Mouse (Mus musculus) CD4-positive, CD25-positive, alpha-beta regulatory T cell (primary cell): ENCODE data around the gene Olfr222. TPM values are rescaled to one million over a fixed set of nuclear protein-coding genes. Genes with fewer than 3 reads are reported as not detected.

Experiments used
- polyA plus RNA-seq: library from polyadenylated mRNA; unstranded; fragments of 100-300 nt; shearing (Covaris generic); gene quantifications from one replicate; pipeline ENCODE4 v1.2.1, GENCODE M21; 2017

Olfr222 gene
- polyA plus RNA-seq = not detected

GRCm38 (mm10) chr11:59576135-59576534 is at the start of gene Olfr222:
Olfr222 (minus strand) TSS chr11:59576235.

GRCm38 (mm10) chr11:59593189-59593588 is 17.2 kb upstream of the Olfr222 start, which contains the start of gene Olfr223:
Olfr223 (minus strand) TSS chr11:59593289.

GRCm38 (mm10) chr11:59541324-59541723 is 34.7 kb downstream of the Olfr222 start, which contains the start of gene Nlrp3:
Nlrp3 (plus strand) TSS chr11:59541568.

GRCm38 (mm10) chr11:59526472-59527080 is 49.5 kb downstream of the Olfr222 start, which contains the start of gene Zkscan17:
Zkscan17 (minus strand) TSS chr11:59526751.

Other genes with a start within 250 kb of the Olfr222 start
- not detected for gene Prss38, start 200.6 kb downstream of the Olfr222 start, polyA plus RNA-seq
- 10.5 TPM for gene Jmjd4, start 126.2 kb downstream of the Olfr222 start, polyA plus RNA-seq
- 58.7 TPM for gene Snap47, start 125.0 kb downstream of the Olfr222 start, polyA plus RNA-seq
- gene Zfp867, start 103.8 kb downstream of the Olfr222 start, polyA plus RNA-seq = 4.1 TPM
- gene Zkscan17, start 49.5 kb downstream of the Olfr222 start, polyA plus RNA-seq = 25.6 TPM
- gene Nlrp3, start 34.7 kb downstream of the Olfr222 start, polyA plus RNA-seq = 0.06 TPM
- not detected for gene Olfr223, start 17.1 kb upstream of the Olfr222 start, polyA plus RNA-seq
- gene Mprip, start 85.1 kb upstream of the Olfr222 start, polyA plus RNA-seq = 81.2 TPM
- 0.38 TPM for gene Pld6, start 211.4 kb upstream of the Olfr222 start, polyA plus RNA-seq
- gene Flcn, start 233.8 kb upstream of the Olfr222 start, polyA plus RNA-seq = 55.8 TPM